Mouse (Mus musculus) right cerebral cortex, adult 18-20 months (tissue): Measurements from ENCODE around the gene Ermp1.

ENCODE experiments used
- DNase-seq: peaks from one replicate; pipeline ENCODE4 v3.0.0; 2022; ENCODE audit warnings: mixed read lengths

The Ermp1 gene

DNA sequence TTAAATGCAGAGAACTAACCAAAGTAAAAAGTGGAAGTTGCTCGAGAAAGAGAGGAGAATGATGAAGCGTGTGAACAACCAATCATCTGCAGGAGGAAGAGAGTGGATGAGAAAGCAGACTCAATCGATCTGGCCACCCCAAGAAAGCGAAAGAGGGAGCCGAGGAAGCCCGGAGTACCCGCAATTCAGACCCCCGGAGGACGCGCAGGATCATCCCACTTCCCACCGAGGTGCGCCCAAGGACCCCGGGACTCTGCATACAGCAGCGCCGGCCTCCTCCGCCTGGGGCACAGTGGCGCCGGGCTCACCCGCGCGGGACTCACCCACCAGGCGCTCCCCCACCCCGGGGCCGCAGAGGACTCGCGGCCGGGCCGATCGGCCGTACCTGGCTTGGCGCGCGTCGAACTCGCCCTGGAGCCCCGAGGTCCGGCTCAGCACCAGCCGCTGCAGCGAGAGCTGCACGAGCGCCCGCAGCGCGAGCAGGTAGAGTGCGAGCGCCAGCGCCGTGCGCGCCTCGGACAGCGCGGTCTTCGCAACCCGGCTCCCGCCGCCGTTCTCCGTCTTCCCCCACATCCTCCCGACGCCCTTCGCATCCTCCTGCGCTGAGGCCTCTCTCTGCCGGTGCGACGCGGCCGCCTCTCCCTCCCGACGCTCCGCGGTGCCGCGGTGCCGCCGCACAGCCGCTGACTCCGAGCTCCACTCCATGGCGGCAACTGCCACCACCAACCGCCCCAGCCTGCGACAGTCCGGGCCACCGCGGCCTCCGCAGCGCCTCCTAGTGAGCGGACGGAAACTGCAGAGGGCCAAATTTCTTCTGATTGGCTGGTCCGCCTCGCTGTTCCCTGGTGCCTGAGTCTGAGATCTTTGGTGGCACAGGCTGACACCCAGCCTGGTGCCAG lies at the start of gene Ermp1:
TSS of gene Ermp1 (minus strand) at position 765 of the 899 bp plus-strand sequence.
- peak; percentile 97 for DNase-seq

DNA sequence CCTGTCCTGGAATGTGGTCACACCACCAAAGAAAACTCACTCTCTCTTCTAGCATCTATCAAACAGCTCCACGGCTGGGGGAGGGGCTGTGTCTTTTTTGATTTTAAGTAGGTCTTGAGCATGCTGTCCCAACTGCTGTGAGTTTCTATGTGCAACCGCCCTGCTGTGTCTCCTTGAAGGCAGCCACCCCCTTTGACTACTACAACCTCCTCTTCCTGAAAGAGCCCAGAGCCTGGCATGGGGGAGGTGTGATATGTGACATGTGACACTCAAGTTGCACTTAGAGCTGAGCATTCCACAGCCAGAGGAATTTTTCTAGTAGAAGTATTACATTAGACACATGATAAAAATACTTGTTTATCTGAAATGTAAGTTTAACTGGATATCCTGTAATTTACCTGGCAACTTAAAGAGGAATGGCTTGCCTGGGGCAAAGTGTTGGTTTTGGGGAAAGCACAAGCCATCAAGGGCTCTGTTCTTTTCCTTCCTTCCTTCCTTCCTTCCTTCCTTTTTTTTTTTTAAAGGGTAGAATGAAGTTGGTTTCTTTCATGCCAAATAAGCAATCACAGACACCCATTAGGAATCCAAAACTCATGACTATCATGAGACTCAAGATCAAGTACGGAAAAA lies 49.1 kb upstream of the Ermp1 start, which contains the start of gene Mlana:
TSS of gene Mlana (plus strand) at position 580 of the 630 bp plus-strand sequence.
- DNase-seq = no peak

GRCm38 (mm10) chr19:29696840-29697239 lies 48.6 kb upstream of the Ermp1 start:
- no peak for DNase-seq

DNA sequence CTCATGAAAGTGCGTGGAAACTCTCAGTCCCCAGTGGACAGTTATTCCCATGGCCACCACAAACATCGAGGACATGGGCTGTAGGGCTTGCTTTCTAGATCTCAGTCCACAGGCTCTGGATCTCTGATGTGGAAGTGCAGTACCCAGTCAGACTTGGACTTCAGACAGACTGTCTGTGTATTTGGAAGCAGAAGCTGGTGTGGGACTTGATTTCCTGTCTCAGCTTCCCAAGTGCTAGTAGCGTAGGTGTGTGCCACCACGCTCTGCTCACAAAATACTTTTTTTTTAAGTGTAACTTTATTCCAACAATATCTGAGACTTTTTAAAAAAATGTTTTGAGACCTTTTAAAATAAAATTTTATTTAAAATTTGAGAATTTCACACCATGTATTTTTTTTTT lies 48.1 kb upstream of the Ermp1 start:
- DNase-seq = peak; percentile 49

- DNase-seq = no peak
Measured at GRCm38 (mm10) chr19:29695071-29695470, 46.9 kb upstream of the Ermp1 start.

GRCm38 (mm10) chr19:29683844-29684540 lies 35.8 kb upstream of the Ermp1 start:
- DNase-seq = peak; percentile 80

GRCm38 (mm10) chr19:29680182-29681152 lies 32.3 kb upstream of the Ermp1 start:
- DNase-seq = no peak

DNA sequence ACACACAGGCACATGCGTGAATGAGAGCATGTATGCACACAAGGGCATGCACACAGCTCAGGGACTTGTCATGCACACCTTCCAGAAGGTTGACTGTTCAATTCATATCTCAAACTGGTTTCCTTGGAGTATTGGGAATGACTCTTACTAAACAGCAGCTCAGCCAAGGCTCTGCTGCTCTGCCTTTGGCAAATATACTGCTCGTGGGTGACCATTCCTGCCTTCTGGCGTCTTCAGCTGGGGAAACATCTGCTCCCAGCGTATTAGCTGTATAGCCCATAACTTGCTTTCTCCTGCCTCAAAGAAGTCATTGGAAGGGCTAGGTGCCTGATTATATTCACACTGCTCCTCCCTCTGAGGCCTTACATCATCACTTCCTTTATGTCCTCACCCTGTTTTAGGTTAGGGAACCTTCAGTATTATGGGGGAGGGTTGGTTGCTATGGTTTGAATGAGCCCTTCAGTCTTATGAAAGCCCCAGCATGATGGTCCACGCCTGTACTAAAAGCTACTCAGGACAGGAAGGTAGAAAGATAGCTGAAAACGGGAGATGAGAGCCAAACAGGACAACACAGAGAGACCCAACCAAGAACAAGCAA lies 30.1 kb upstream of the Ermp1 start:
- DNase-seq = no peak

GRCm38 (mm10) chr19:29676479-29677193 lies 28.4 kb upstream of the Ermp1 start:
- DNase-seq = no peak

DNA sequence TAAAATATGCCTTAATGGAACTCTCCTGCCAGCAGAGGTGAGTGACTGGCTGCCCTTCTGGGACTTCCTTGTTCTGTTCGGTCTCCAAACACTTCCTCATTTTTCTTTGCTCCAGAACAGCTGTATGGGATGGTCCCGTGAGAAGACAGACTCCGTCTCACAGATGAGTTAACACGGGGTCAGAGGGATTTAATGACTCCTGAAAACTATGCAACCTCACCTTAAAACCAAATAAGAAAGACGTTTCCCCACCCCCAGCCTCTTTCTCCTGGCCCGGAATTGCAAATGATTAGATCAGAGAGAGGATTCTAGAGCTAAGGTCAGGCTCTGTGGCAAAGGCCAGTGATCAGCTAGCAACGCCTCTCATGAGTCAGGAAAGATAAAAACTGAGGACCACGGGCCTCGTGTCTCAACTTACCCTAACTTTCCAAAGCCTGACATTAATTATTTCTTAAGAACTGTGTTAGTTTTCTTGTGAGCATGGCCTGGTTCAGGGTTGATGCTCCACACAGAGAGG lies 27.4 kb upstream of the Ermp1 start:
- no peak for DNase-seq

DNA sequence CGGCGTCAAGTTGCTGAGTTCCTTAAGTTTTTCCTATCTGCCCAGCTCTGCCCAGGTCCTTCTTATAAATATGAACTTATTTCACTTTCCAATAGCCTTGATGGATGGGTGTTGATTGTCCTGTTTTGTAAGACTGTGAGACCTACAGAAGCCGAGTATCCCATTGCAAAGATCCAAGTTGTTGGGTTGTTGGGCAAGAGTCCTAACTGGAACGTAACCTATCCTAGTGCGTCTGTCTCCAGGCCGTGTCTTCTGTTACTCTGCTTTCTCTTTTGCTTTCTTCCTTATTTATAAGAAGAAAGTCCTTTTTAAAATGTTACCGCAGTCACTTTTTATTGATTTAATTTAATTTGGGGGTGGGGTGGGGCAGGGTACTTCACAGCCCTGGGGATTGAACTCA lies 26.7 kb upstream of the Ermp1 start:
- DNase-seq = no peak

GRCm38 (mm10) chr19:29672660-29673059 lies 24.4 kb upstream of the Ermp1 start:
- no peak for DNase-seq

- DNase-seq = no peak
Measured at GRCm38 (mm10) chr19:29671160-29671559, 22.9 kb upstream of the Ermp1 start.

GRCm38 (mm10) chr19:29670247-29670646 lies 22.0 kb upstream of the Ermp1 start:
- no peak for DNase-seq

DNA sequence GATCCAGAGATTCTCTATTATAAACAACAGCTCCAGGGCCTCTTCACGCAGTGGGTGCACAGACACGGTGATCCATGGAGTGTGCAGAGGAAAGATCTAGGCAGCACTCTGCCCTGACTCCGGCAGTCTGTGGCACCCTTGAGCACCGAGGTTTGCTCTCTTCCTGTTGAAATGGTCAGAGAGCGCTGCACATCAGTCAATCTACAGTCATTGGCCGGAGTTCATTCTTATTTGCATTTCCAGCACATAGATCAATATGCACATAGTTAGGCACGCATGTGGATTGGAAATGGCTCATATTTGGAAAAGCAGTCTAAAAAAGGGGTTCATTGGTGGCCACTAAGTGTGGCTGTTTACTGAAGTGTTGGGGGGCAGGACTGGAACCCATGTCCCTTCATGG lies 19.9 kb upstream of the Ermp1 start:
- DNase-seq = no peak

- DNase-seq = no peak
Measured at GRCm38 (mm10) chr19:29666965-29667594, 18.9 kb upstream of the Ermp1 start.

- DNase-seq = no peak
Measured at GRCm38 (mm10) chr19:29666164-29666563, 17.9 kb upstream of the Ermp1 start.

GRCm38 (mm10) chr19:29664934-29665333 lies 16.7 kb upstream of the Ermp1 start:
- no peak for DNase-seq

DNA sequence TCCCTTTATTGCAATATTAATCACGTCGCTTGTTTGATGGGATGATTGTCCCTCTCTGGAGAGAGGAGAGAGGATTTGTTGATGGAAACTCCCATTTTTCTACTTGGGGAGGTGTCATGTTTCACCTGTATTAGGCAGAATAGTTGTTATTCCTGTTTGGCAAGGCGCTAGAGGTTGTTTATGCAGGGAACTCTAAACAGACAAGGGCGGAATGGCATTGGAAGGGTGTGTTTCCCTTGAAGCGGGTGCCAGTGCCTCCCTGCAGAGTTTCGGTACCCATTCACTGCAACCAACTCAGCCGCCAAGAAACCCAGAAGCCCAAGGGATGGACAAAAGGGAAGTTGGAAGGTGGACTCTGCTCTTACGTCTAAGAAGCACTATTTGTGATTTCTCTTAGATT lies 15.6 kb upstream of the Ermp1 start:
- DNase-seq = no peak

- no peak for DNase-seq
Measured at GRCm38 (mm10) chr19:29661974-29662580, 13.9 kb upstream of the Ermp1 start.
